Mouse (Mus musculus): ENCODE data around the gene Plekhd1. TPM values are rescaled to one million over a fixed set of nuclear protein-coding genes. Genes with fewer than 3 reads are reported as not detected.

Gene Plekhd1
- polyA plus RNA-seq, 1 experiment from 2014 or later: 4.6 TPM

DNA sequence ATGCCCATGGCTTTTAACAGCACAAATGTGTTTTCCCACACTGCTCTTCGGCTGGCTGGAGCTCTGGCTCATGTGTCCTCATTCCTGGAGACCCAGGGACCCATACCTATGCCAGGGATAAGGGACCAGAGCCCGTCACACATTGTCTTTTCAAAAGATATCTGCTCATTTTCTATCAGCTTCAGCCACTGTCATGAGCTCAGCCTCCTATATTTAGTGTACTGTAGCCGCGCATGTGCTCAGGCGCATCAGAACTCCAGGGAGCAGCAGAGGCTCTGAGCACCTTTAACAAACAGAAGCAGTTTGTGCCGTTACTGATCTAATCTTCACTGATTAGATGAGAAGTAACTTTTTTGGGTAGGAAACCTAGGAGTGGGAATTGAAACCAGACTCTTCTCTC, 23.5 kb downstream of the Plekhd1 start:
- ATAC-seq (ENCODE audit: insufficient read depth, low FRiP score): no peak
- no peak overlapping the region for H3K27ac ChIP-seq (ENCODE audit: low read length)
- no peak overlapping the region for H3K9ac ChIP-seq (ENCODE audit: low read length)
- H3K4me3 ChIP-seq (replicated peaks; ENCODE audit: low read length): no peak overlapping the region
- WGBS: 75% methylated on average over 6 of the region's 6 CpGs
- no peaks in the 10 kb centered on the region for H3K9me3 ChIP-seq (replicated peaks; ENCODE audit: control insufficient read depth, low read length)
- no peaks in the 10 kb centered on the region for H3K4me1 ChIP-seq (ENCODE audit: control insufficient read depth, insufficient read depth, low read length)
- H3K27me3 ChIP-seq (ENCODE audit: control insufficient read depth, insufficient read depth, low read length): no peaks in the 10 kb centered on the region
- no peaks in the 10 kb centered on the region for H3K36me3 ChIP-seq (ENCODE audit: control insufficient read depth, insufficient read depth, low read length)
- H3K4me2 ChIP-seq (ENCODE audit: low read depth, low read length): no peak overlapping the region

DNA sequence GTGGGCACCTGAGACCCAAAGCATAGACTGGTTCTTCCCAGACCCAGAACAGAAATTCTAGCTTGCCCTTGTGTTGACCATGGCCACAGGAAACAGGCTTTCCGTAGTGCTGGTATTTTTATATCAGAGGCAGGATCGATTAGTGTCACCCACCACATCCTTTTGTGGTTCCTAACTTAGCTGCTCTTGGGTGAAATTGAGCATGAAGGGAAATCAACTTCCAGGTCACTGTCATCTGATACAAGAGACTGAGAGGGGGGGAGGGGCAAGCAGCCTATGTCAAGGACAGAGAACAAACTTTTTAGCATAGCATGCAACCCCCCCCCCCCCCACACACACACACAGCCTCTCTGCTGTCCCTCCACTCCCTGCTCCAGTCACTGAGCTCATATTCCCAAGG, 26.8 kb downstream of the Plekhd1 start:
- Histone ChIP-seq H3K4me2 (ENCODE audit: low read depth, low read length) (no peak overlapping the region), H3K9ac (ENCODE audit: low read length) (no peak overlapping the region), H3K27ac (ENCODE audit: low read length) (no peak overlapping the region), H3K36me3 (ENCODE audit: control insufficient read depth, insufficient read depth, low read length) (no peaks in the 10 kb centered on the region), H3K9me3 (replicated peaks; ENCODE audit: control insufficient read depth, low read length) (no peaks in the 10 kb centered on the region), H3K4me1 (ENCODE audit: control insufficient read depth, insufficient read depth, low read length) (no peaks in the 10 kb centered on the region), H3K4me3 (replicated peaks; ENCODE audit: low read length) (no peak overlapping the region), H3K27me3 (ENCODE audit: control insufficient read depth, insufficient read depth, low read length) (no peaks in the 10 kb centered on the region)
- ATAC-seq (ENCODE audit: insufficient read depth, low FRiP score): no peak
- WGBS: 72% methylated on average over 2 of the region's 2 CpGs

DNA sequence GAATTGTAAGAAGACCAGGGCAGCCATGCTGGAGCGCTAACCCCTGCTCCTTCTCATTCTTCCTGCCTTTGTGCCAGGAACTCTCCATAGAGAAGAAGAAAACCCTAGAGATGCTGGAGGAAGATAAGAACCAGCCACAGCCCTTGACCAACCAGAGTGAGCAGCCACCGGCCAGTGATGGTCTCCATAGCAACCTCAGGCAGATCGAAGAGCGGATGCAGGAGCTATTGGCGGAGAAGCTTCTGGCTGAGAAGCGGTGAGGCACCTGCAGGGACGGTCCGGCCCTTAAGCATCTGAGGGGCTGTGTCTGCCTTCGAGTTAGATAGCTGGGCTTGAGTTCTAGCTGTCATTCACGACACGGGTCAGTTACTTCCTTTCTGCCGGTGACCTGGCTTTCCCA, 28.1 kb downstream of the Plekhd1 start:
- Histone ChIP-seq H3K4me2 (ENCODE audit: low read depth, low read length) (no peak overlapping the region), H3K4me3 (replicated peaks; ENCODE audit: low read length) (no peak overlapping the region), H3K9me3 (replicated peaks; ENCODE audit: control insufficient read depth, low read length) (no peaks in the 10 kb centered on the region), H3K27me3 (ENCODE audit: control insufficient read depth, insufficient read depth, low read length) (no peaks in the 10 kb centered on the region), H3K27ac (ENCODE audit: low read length) (no peak overlapping the region), H3K9ac (ENCODE audit: low read length) (no peak overlapping the region), H3K4me1 (ENCODE audit: control insufficient read depth, insufficient read depth, low read length) (no peaks in the 10 kb centered on the region), H3K36me3 (ENCODE audit: control insufficient read depth, insufficient read depth, low read length) (no peaks in the 10 kb centered on the region)
- WGBS: 78% methylated on average over 12 of the region's 12 CpGs
- ATAC-seq (ENCODE audit: insufficient read depth, low FRiP score): no peak

- no peak overlapping the region for H3K4me2 ChIP-seq (ENCODE audit: low read depth, low read length)
- no peak overlapping the region for H3K9ac ChIP-seq (ENCODE audit: low read length)
- no peak overlapping the region for H3K27ac ChIP-seq (ENCODE audit: low read length)
- H3K27me3 ChIP-seq (ENCODE audit: control insufficient read depth, insufficient read depth, low read length): no peaks in the 10 kb centered on the region
- H3K9me3 ChIP-seq (replicated peaks; ENCODE audit: control insufficient read depth, low read length): no peaks in the 10 kb centered on the region
- H3K4me3 ChIP-seq (replicated peaks; ENCODE audit: low read length): no peak overlapping the region
- H3K36me3 ChIP-seq (ENCODE audit: control insufficient read depth, insufficient read depth, low read length): no peaks in the 10 kb centered on the region
- ATAC-seq (ENCODE audit: insufficient read depth, low FRiP score): no peak
- H3K4me1 ChIP-seq (ENCODE audit: control insufficient read depth, insufficient read depth, low read length): no peaks in the 10 kb centered on the region
- WGBS: 81% methylated on average over 15 of the region's 15 CpGs
Observed at GRCm38 (mm10) chr12:80721458-80721857, 29.1 kb downstream of the Plekhd1 start.

DNA sequence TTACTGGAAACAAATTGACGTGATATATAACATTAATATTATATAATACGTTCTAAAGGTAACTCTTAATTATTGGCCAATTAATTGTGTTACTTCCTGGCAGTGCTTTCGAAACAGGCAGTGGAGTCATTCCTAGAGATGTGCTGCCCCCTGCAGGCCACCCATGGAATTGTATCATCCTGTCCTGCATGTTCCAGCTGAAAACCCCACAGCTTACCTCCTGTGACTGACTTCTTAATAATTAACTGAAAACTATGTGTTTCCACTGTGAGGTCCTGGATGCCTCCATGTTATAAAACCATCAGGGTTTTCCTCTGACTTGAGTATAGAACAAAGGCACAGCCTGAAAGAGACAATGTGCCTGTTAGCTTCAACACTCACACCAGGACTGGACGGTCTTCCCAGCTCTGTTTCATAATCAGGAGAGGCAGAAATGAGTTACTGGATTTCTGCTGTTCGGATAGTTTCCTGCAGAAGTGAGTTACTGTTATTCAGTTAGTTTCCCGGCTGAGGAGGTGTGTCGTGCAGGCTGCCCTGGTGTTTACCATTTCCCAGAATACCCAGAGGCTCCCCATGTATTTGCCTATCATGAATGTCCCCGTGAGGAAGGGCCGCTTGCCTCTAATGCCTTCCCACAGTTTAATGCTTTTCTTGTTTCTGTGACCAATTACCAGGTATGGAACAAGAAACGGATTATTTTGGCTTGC, 32.6 kb downstream of the Plekhd1 start:
- 0 out of 2 replicates have a peak, but pooled peaks have one; percentile 41 for ATAC-seq (ENCODE audit: insufficient read depth, low FRiP score)
- H3K9ac ChIP-seq (ENCODE audit: low read length): no peak overlapping the region
- 18% methylated on average over 10 of the region's 10 CpGs for WGBS
- no peaks in the 10 kb centered on the region for H3K9me3 ChIP-seq (replicated peaks; ENCODE audit: control insufficient read depth, low read length)
- no peaks in the 10 kb centered on the region for H3K4me1 ChIP-seq (ENCODE audit: control insufficient read depth, insufficient read depth, low read length)
- H3K4me2 ChIP-seq (ENCODE audit: low read depth, low read length): no peak overlapping the region
- H3K36me3 ChIP-seq (ENCODE audit: control insufficient read depth, insufficient read depth, low read length): no peaks in the 10 kb centered on the region
- H3K27ac ChIP-seq (ENCODE audit: low read length): no peak overlapping the region
- H3K27me3 ChIP-seq (ENCODE audit: control insufficient read depth, insufficient read depth, low read length): no peaks in the 10 kb centered on the region
- H3K4me3 ChIP-seq (replicated peaks; ENCODE audit: low read length): no peak overlapping the region

DNA sequence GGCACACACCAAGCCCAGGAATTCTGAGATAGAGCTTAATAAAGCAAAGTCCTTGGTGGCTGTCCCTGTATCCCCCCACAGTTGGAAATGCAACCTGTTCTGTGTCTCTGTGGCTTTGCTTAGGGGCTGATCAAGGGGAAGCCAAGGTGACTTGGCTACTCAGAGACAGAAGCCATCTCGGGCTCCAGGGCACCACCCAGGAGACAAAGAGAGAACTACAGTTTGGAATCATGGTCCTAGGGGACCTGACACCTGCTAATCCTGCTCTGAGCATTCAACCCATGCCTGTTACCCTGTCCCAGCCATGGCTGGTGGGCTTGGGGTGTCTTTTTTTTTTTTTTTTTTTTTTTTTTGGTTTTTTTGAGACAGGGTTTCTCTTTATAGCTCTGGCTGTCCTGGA, 35.8 kb downstream of the Plekhd1 start:
- WGBS: 19% methylated on average over 1 of the region's 1 CpGs
- Histone ChIP-seq H3K27ac (ENCODE audit: low read length) (no peak overlapping the region), H3K36me3 (ENCODE audit: control insufficient read depth, insufficient read depth, low read length) (no peaks in the 10 kb centered on the region), H3K4me2 (ENCODE audit: low read depth, low read length) (no peak overlapping the region), H3K4me3 (replicated peaks; ENCODE audit: low read length) (no peak overlapping the region), H3K9ac (ENCODE audit: low read length) (no peak overlapping the region), H3K4me1 (ENCODE audit: control insufficient read depth, insufficient read depth, low read length) (no peaks in the 10 kb centered on the region), H3K9me3 (replicated peaks; ENCODE audit: control insufficient read depth, low read length) (no peaks in the 10 kb centered on the region), H3K27me3 (ENCODE audit: control insufficient read depth, insufficient read depth, low read length) (no peaks in the 10 kb centered on the region)
- ATAC-seq (ENCODE audit: insufficient read depth, low FRiP score): no peak

- no peak overlapping the region for H3K4me3 ChIP-seq (replicated peaks; ENCODE audit: low read length)
- H3K27me3 ChIP-seq (ENCODE audit: control insufficient read depth, insufficient read depth, low read length): no peaks in the 10 kb centered on the region
- no peaks in the 10 kb centered on the region for H3K36me3 ChIP-seq (ENCODE audit: control insufficient read depth, insufficient read depth, low read length)
- 50% methylated on average over 2 of the region's 2 CpGs for WGBS
- H3K9ac ChIP-seq (ENCODE audit: low read length): no peak overlapping the region
- H3K27ac ChIP-seq (ENCODE audit: low read length): no peak overlapping the region
- no peaks in the 10 kb centered on the region for H3K4me1 ChIP-seq (ENCODE audit: control insufficient read depth, insufficient read depth, low read length)
- no peak overlapping the region for H3K4me2 ChIP-seq (ENCODE audit: low read depth, low read length)
- no peaks in the 10 kb centered on the region for H3K9me3 ChIP-seq (replicated peaks; ENCODE audit: control insufficient read depth, low read length)
- ATAC-seq (ENCODE audit: insufficient read depth, low FRiP score): no peak
Observed at GRCm38 (mm10) chr12:80728814-80729213, 36.4 kb downstream of the Plekhd1 start.

- no peak for ATAC-seq (ENCODE audit: insufficient read depth, low FRiP score)
- 73% methylated on average over 12 of the region's 12 CpGs for WGBS
- Histone ChIP-seq H3K36me3 (ENCODE audit: control insufficient read depth, insufficient read depth, low read length) (no peaks in the 10 kb centered on the region), H3K4me1 (ENCODE audit: control insufficient read depth, insufficient read depth, low read length) (no peaks in the 10 kb centered on the region), H3K4me2 (ENCODE audit: low read depth, low read length) (no peak overlapping the region), H3K27ac (ENCODE audit: low read length) (no peak overlapping the region), H3K27me3 (ENCODE audit: control insufficient read depth, insufficient read depth, low read length) (no peaks in the 10 kb centered on the region), H3K9ac (ENCODE audit: low read length) (no peak overlapping the region), H3K9me3 (replicated peaks; ENCODE audit: control insufficient read depth, low read length) (no peaks in the 10 kb centered on the region), H3K4me3 (replicated peaks; ENCODE audit: low read length) (no peak overlapping the region)
Observed at GRCm38 (mm10) chr12:80729758-80730530, 37.6 kb downstream of the Plekhd1 start.

DNA sequence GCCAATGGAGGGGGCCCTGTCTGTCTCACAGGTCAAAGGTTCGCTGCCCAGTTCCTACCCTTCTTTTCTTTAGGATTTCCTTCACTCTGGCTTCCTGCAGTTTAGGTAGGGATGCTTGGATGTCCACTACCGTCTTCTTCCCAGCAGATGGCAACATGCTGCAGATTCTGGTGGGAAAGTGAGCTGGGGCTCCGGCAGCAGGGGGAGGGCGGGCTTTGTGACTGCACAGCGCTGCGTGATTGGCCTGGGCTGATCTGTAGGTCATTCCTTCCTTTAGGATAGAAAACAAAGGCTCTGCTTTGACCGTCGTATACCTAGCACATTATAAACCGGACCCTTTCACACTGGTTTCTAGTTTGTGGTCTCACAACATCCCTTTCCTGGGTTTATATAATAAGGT, 38.2 kb downstream of the Plekhd1 start:
- H3K9me3 ChIP-seq (replicated peaks; ENCODE audit: control insufficient read depth, low read length): no peaks in the 10 kb centered on the region
- H3K27ac ChIP-seq (ENCODE audit: low read length): no peak overlapping the region
- WGBS: 7% methylated on average over 9 of the region's 9 CpGs
- ATAC-seq (ENCODE audit: insufficient read depth, low FRiP score): peak; percentile 77
- no peak overlapping the region for H3K4me3 ChIP-seq (replicated peaks; ENCODE audit: low read length)
- peak overlapping the region; percentile 30; the same call in 1 of the 2 replicates for H3K4me2 ChIP-seq (ENCODE audit: low read depth, low read length)
- no peak overlapping the region for H3K9ac ChIP-seq (ENCODE audit: low read length)
- no peaks in the 10 kb centered on the region for H3K36me3 ChIP-seq (ENCODE audit: control insufficient read depth, insufficient read depth, low read length)
- H3K4me1 ChIP-seq (ENCODE audit: control insufficient read depth, insufficient read depth, low read length): no peaks in the 10 kb centered on the region
- H3K27me3 ChIP-seq (ENCODE audit: control insufficient read depth, insufficient read depth, low read length): no peaks in the 10 kb centered on the region
